In genomic region chr11:103371222-103371539, GRCm38 (mm10) we compare ENCODE assay signal across 14 mouse cellular contexts. TPM values are rescaled to one million over a fixed set of nuclear protein-coding genes. Genes with fewer than 3 reads are reported as not detected.
DNase-seq lines count a peak whose midpoint lies in the region; ATAC-seq and TF ChIP-seq lines count a peak whose summit lies in the region.
"Had no signal": no experiment of that assay in that cellular context is flagged by ENCODE, and none has a peak within 500 bp of the region (broad histone marks: within the 10 kb centered on the region; RNA-seq: fewer than 3 reads in every experiment).

No protein-coding gene starts in this region.

- TF ChIP-seq CTCF in heart, postnatal 0 days (IDR thresholded peaks at IDR 0.05; ENCODE audit: low read depth): no peak

- no peak for ATAC-seq in embryonic facial prominence, embryonic 14.5 days (ENCODE audit: low read depth)
- ATAC-seq in heart, postnatal 0 days (ENCODE audit: insufficient read depth, low read depth): peak; percentile 36; the same call in 1 of the 2 replicates
- ATAC-seq: forebrain, embryonic 14.5 days had no signal

- no peak overlapping the region for H3K4me3 ChIP-seq in embryonic facial prominence, embryonic 14.5 days (ENCODE audit: low read depth, low read length)
- H3K4me3 ChIP-seq in heart, postnatal 0 days (ENCODE audit: low read depth, low read length): no peak overlapping the region
- H3K4me3 ChIP-seq: left cerebral cortex, adult 2 months had no signal

- H3K27ac ChIP-seq in embryonic facial prominence, embryonic 14.5 days (replicated peaks; ENCODE audit: low read depth, low read length): peak overlapping the region; percentile 35; the same call in 1 of the 2 replicates
- peak overlapping the region; percentile 69 for H3K27ac ChIP-seq in heart, postnatal 0 days (ENCODE audit: low read depth)
- H3K27ac ChIP-seq: left cerebral cortex, adult 2 months; macrophage had no signal

- H3K27me3 ChIP-seq in embryonic facial prominence, embryonic 14.5 days (replicated peaks; ENCODE audit: control insufficient read depth, insufficient read depth, low read length): no peaks in the 10 kb centered on the region
- no peaks in the 10 kb centered on the region for H3K27me3 ChIP-seq in heart, postnatal 0 days (ENCODE audit: control insufficient read depth, insufficient read depth, low read length)

- H3K4me2 ChIP-seq in embryonic facial prominence, embryonic 14.5 days (ENCODE audit: low read depth, low read length): no peak overlapping the region
- no peak overlapping the region for H3K4me2 ChIP-seq in heart, postnatal 0 days (ENCODE audit: low read depth, low read length)

- no peaks in the 10 kb centered on the region for H3K4me1 ChIP-seq in embryonic facial prominence, embryonic 14.5 days (ENCODE audit: control insufficient read depth, insufficient read depth, low read length)
- 0 out of 2 replicates have a peak, but pooled peaks cover 14% of the 10 kb centered on the region for H3K4me1 ChIP-seq in heart, postnatal 0 days (ENCODE audit: control insufficient read depth, insufficient read depth)

- 68% methylated on average over 3 of the region's 3 CpGs for WGBS in embryonic facial prominence, embryonic 14.5 days
- 46% methylated on average over 3 of the region's 3 CpGs for WGBS in heart, postnatal 0 days

- no peaks in the 10 kb centered on the region for H3K9me3 ChIP-seq in embryonic facial prominence, embryonic 14.5 days (ENCODE audit: control insufficient read depth, low read length)
- no peaks in the 10 kb centered on the region for H3K9me3 ChIP-seq in heart, postnatal 0 days (replicated peaks; ENCODE audit: control insufficient read depth, low read length)

- TF ChIP-seq EP300 in heart, postnatal 0 days (IDR thresholded peaks at IDR 0.05; ENCODE audit: low read depth): peak; percentile 84

- no peak overlapping the region for H3K9ac ChIP-seq in embryonic facial prominence, embryonic 14.5 days (ENCODE audit: low read depth, low read length)
- H3K9ac ChIP-seq in heart, postnatal 0 days (replicated peaks; ENCODE audit: low read depth, low read length): no peak overlapping the region

- DNase-seq in gastrocnemius, postnatal 25 days: peak; percentile 34
- no peak for DNase-seq in gastrocnemius, adult 18-20 months (ENCODE audit: low spot score)
- no peak for DNase-seq in embryonic facial prominence, embryonic 14.5 days (ENCODE audit: low spot score)
- DNase-seq in heart, postnatal 0 days (ENCODE audit: low spot score): peak; percentile 61
- DNase-seq in kidney, postnatal 36 days: peak; percentile 59 to 82
- DNase-seq in frontal cortex, postnatal 25 days (ENCODE audit: low spot score in 2 of 2): no peak
- DNase-seq in testis, postnatal 14 days (ENCODE audit: low spot score): no peak
- no peak for DNase-seq in thymus, adult 18-20 months
- DNase-seq: embryo, embryonic 11 days; right cerebral cortex, postnatal 14 days; thymus, postnatal 14 days had no signal

- peaks cover 42% of the 10 kb centered on the region for H3K36me3 ChIP-seq in embryonic facial prominence, embryonic 14.5 days (ENCODE audit: control insufficient read depth, insufficient read depth, low read length)
- H3K36me3 ChIP-seq in heart, postnatal 0 days (replicated peaks; ENCODE audit: control insufficient read depth, insufficient read depth, low read length): peaks cover 34% of the 10 kb centered on the region

RNA-seq across cellular contexts. Expression of gene Arhgap27, which starts 7.7 kb away (rescaled TPM):
- total RNA-seq in gastrocnemius, postnatal 25 days (2021): 1 to 10 TPM; 3.0 to 4.6 TPM
- 1 to 10 TPM; 6.1 to 6.8 TPM for total RNA-seq in gastrocnemius, adult 18-20 months (2021)
- polyA plus RNA-seq in embryonic facial prominence, embryonic 14.5 days (2014; fragmentation: Nextera tagmentation; extraction: Ambion mirVana): 8.6 and 9.4 TPM in 2 replicates
- 9.7 and 15.1 TPM in 2 replicates for total RNA-seq in heart, postnatal 0 days (2014; rRNA removed; ENCODE audit: low replicate concordance)
- polyA plus RNA-seq in heart, postnatal 0 days (2015; fragmentation: Nextera tagmentation; extraction: Ambion mirVana): 5.4 and 6.5 TPM in 2 replicates

RNA-seq across cellular contexts. Expression of gene Plekhm1, which starts 41.3 kb away (rescaled TPM):
- 1 to 10 TPM; 9.3 to 9.4 TPM for total RNA-seq in gastrocnemius, postnatal 25 days (2021)
- total RNA-seq in gastrocnemius, adult 18-20 months (2021): 10 to 100 TPM; 14.8 to 16.4 TPM
- polyA plus RNA-seq in embryonic facial prominence, embryonic 14.5 days (2014; fragmentation: Nextera tagmentation; extraction: Ambion mirVana): 8.1 and 8.7 TPM in 2 replicates
- 3.9 and 4.9 TPM in 2 replicates for total RNA-seq in heart, postnatal 0 days (2014; rRNA removed; ENCODE audit: low replicate concordance)
- polyA plus RNA-seq in heart, postnatal 0 days (2015; fragmentation: Nextera tagmentation; extraction: Ambion mirVana): 3.4 and 3.5 TPM in 2 replicates

Comparison
In these comparisons a context has a peak if more than half of its experiments do, and no peak if none do; other contexts are left out.
1. DNase-seq: peak in gastrocnemius, postnatal 25 days (single experiment), heart, postnatal 0 days (single experiment) and kidney, postnatal 36 days (2 of 2); none in gastrocnemius, adult 18-20 months (single experiment), embryonic facial prominence, embryonic 14.5 days (single experiment), frontal cortex, postnatal 25 days (0 of 2), testis, postnatal 14 days (single experiment) and thymus, adult 18-20 months (0 of 2).